Mouse (Mus musculus): ENCODE measurements around the gene Cdc42bpg. TPM values are rescaled to one million over a fixed set of nuclear protein-coding genes. Genes with fewer than 3 reads are reported as not detected.

Cdc42bpg gene
- polyA plus RNA-seq, 1 experiment from 2014 or later: 0.43 TPM

- Histone ChIP-seq H3K9ac (replicated peaks; ENCODE audit: low read length) (no peak overlapping the region), H3K27me3 (ENCODE audit: control insufficient read depth, insufficient read depth, low read length) (no peaks in the 10 kb centered on the region), H3K4me3 (ENCODE audit: low read depth, low read length) (no peak overlapping the region), H3K36me3 (replicated peaks; ENCODE audit: control insufficient read depth, insufficient read depth, low read depth, low read length) (peaks cover 5% of the 10 kb centered on the region), H3K27ac (replicated peaks; ENCODE audit: low read depth, low read length) (no peak overlapping the region), H3K4me2 (ENCODE audit: low read depth, low read length) (no peak overlapping the region), H3K9me3 (replicated peaks; ENCODE audit: control insufficient read depth, low read length) (no peaks in the 10 kb centered on the region), H3K4me1 (ENCODE audit: control insufficient read depth, insufficient read depth, low read length) (peaks cover 2% of the 10 kb centered on the region; the same call in 1 of the 2 replicates)
- ATAC-seq (replicated peaks; ENCODE audit: insufficient number of reproducible peaks, low FRiP score, low TSS enrichment, low read depth) (no peak), DNase-seq (ENCODE audit: low spot score) (no peak)
- WGBS: 89% methylated on average over 10 of the region's 10 CpGs
Measured at GRCm38 (mm10) chr19:6346661-6347060, 40.4 kb downstream of the Cdc42bpg start.

- no peaks in the 10 kb centered on the region for H3K9me3 ChIP-seq (replicated peaks; ENCODE audit: control insufficient read depth, low read length)
- H3K27me3 ChIP-seq (ENCODE audit: control insufficient read depth, insufficient read depth, low read length): no peaks in the 10 kb centered on the region
- H3K4me3 ChIP-seq (ENCODE audit: low read depth, low read length): no peak overlapping the region
- peaks cover 5% of the 10 kb centered on the region for H3K36me3 ChIP-seq (replicated peaks; ENCODE audit: control insufficient read depth, insufficient read depth, low read depth, low read length)
- 87% methylated on average over 4 of the region's 4 CpGs for WGBS
- DNase-seq (ENCODE audit: low spot score) (no peak), ATAC-seq (replicated peaks; ENCODE audit: insufficient number of reproducible peaks, low FRiP score, low TSS enrichment, low read depth) (no peak)
- H3K27ac ChIP-seq (replicated peaks; ENCODE audit: low read depth, low read length): no peak overlapping the region
- no peak overlapping the region for H3K4me2 ChIP-seq (ENCODE audit: low read depth, low read length)
- no peak overlapping the region for H3K9ac ChIP-seq (replicated peaks; ENCODE audit: low read length)
- H3K4me1 ChIP-seq (ENCODE audit: control insufficient read depth, insufficient read depth, low read length): peaks cover 2% of the 10 kb centered on the region; the same call in 1 of the 2 replicates
Measured at GRCm38 (mm10) chr19:6347615-6348014, 41.4 kb downstream of the Cdc42bpg start.

GRCm38 (mm10) chr19:6348717-6349116 lies 42.5 kb downstream of the Cdc42bpg start:
- peaks cover 2% of the 10 kb centered on the region; the same call in 1 of the 2 replicates for H3K4me1 ChIP-seq (ENCODE audit: control insufficient read depth, insufficient read depth, low read length)
- no peak overlapping the region for H3K4me3 ChIP-seq (ENCODE audit: low read depth, low read length)
- H3K36me3 ChIP-seq (replicated peaks; ENCODE audit: control insufficient read depth, insufficient read depth, low read depth, low read length): peaks cover 5% of the 10 kb centered on the region
- WGBS: 47% methylated on average over 9 of the region's 9 CpGs
- no peak for ATAC-seq (replicated peaks; ENCODE audit: insufficient number of reproducible peaks, low FRiP score, low TSS enrichment, low read depth)
- no peak overlapping the region for H3K4me2 ChIP-seq (ENCODE audit: low read depth, low read length)
- H3K27me3 ChIP-seq (ENCODE audit: control insufficient read depth, insufficient read depth, low read length): no peaks in the 10 kb centered on the region
- no peaks in the 10 kb centered on the region for H3K9me3 ChIP-seq (replicated peaks; ENCODE audit: control insufficient read depth, low read length)
- DNase-seq (ENCODE audit: low spot score): no peak
- no peak overlapping the region for H3K9ac ChIP-seq (replicated peaks; ENCODE audit: low read length)
- 0 out of 2 replicates have a peak overlapping the region, but pooled peaks have one; percentile 20 for H3K27ac ChIP-seq (replicated peaks; ENCODE audit: low read depth, low read length)

- no peak for ATAC-seq (replicated peaks; ENCODE audit: insufficient number of reproducible peaks, low FRiP score, low TSS enrichment, low read depth)
- H3K9ac ChIP-seq (replicated peaks; ENCODE audit: low read length): no peak overlapping the region; the same call in 1 of the 2 replicates
- H3K27ac ChIP-seq (replicated peaks; ENCODE audit: low read depth, low read length): 0 out of 2 replicates have a peak overlapping the region, but pooled peaks have one; percentile 13
- H3K27me3 ChIP-seq (ENCODE audit: control insufficient read depth, insufficient read depth, low read length): no peaks in the 10 kb centered on the region
- no peaks in the 10 kb centered on the region for H3K9me3 ChIP-seq (replicated peaks; ENCODE audit: control insufficient read depth, low read length)
- WGBS: 26% methylated on average over 14 of the region's 14 CpGs
- no peak overlapping the region for H3K4me3 ChIP-seq (ENCODE audit: low read depth, low read length)
- peak; percentile 49 for DNase-seq (ENCODE audit: low spot score)
- H3K4me1 ChIP-seq (ENCODE audit: control insufficient read depth, insufficient read depth, low read length): peaks cover 2% of the 10 kb centered on the region; the same call in 1 of the 2 replicates
- H3K36me3 ChIP-seq (replicated peaks; ENCODE audit: control insufficient read depth, insufficient read depth, low read depth, low read length): peaks cover 5% of the 10 kb centered on the region
- H3K4me2 ChIP-seq (ENCODE audit: low read depth, low read length): no peak overlapping the region
Measured at GRCm38 (mm10) chr19:6349215-6349983, 43.1 kb downstream of the Cdc42bpg start.

- H3K4me3 ChIP-seq (ENCODE audit: low read depth, low read length): no peak overlapping the region
- no peak overlapping the region for H3K4me2 ChIP-seq (ENCODE audit: low read depth, low read length)
- H3K9ac ChIP-seq (replicated peaks; ENCODE audit: low read length): no peak overlapping the region
- H3K4me1 ChIP-seq (ENCODE audit: control insufficient read depth, insufficient read depth, low read length): peaks cover 2% of the 10 kb centered on the region; the same call in 1 of the 2 replicates
- peaks cover under 1% of the 10 kb centered on the region for H3K36me3 ChIP-seq (replicated peaks; ENCODE audit: control insufficient read depth, insufficient read depth, low read depth, low read length)
- no peak for ATAC-seq (replicated peaks; ENCODE audit: insufficient number of reproducible peaks, low FRiP score, low TSS enrichment, low read depth)
- no peak for DNase-seq (ENCODE audit: low spot score)
- H3K27me3 ChIP-seq (ENCODE audit: control insufficient read depth, insufficient read depth, low read length): no peaks in the 10 kb centered on the region
- 62% methylated on average over 14 of the region's 14 CpGs for WGBS
- no peak overlapping the region for H3K27ac ChIP-seq (replicated peaks; ENCODE audit: low read depth, low read length)
- no peaks in the 10 kb centered on the region for H3K9me3 ChIP-seq (replicated peaks; ENCODE audit: control insufficient read depth, low read length)
Measured at GRCm38 (mm10) chr19:6351431-6352106, 45.3 kb downstream of the Cdc42bpg start.

GRCm38 (mm10) chr19:6352107-6352505 lies 45.9 kb downstream of the Cdc42bpg start:
- H3K27me3 ChIP-seq (ENCODE audit: control insufficient read depth, insufficient read depth, low read length): no peaks in the 10 kb centered on the region
- peaks cover 2% of the 10 kb centered on the region; the same call in 1 of the 2 replicates for H3K4me1 ChIP-seq (ENCODE audit: control insufficient read depth, insufficient read depth, low read length)
- no peak overlapping the region for H3K9ac ChIP-seq (replicated peaks; ENCODE audit: low read length)
- WGBS: 79% methylated on average over 2 of the region's 2 CpGs
- no peaks in the 10 kb centered on the region for H3K9me3 ChIP-seq (replicated peaks; ENCODE audit: control insufficient read depth, low read length)
- H3K27ac ChIP-seq (replicated peaks; ENCODE audit: low read depth, low read length): no peak overlapping the region
- DNase-seq (ENCODE audit: low spot score) (no peak), ATAC-seq (replicated peaks; ENCODE audit: insufficient number of reproducible peaks, low FRiP score, low TSS enrichment, low read depth) (no peak)
- H3K4me2 ChIP-seq (ENCODE audit: low read depth, low read length): no peak overlapping the region
- H3K36me3 ChIP-seq (replicated peaks; ENCODE audit: control insufficient read depth, insufficient read depth, low read depth, low read length): no peaks in the 10 kb centered on the region; the same call in 1 of the 2 replicates
- no peak overlapping the region for H3K4me3 ChIP-seq (ENCODE audit: low read depth, low read length)

GRCm38 (mm10) chr19:6354030-6354429 lies 47.8 kb downstream of the Cdc42bpg start:
- Histone ChIP-seq H3K4me1 (ENCODE audit: control insufficient read depth, insufficient read depth, low read length) (peaks cover 2% of the 10 kb centered on the region; the same call in 1 of the 2 replicates), H3K9ac (replicated peaks; ENCODE audit: low read length) (no peak overlapping the region), H3K4me3 (ENCODE audit: low read depth, low read length) (no peak overlapping the region), H3K27ac (replicated peaks; ENCODE audit: low read depth, low read length) (no peak overlapping the region), H3K4me2 (ENCODE audit: low read depth, low read length) (no peak overlapping the region), H3K9me3 (replicated peaks; ENCODE audit: control insufficient read depth, low read length) (no peaks in the 10 kb centered on the region), H3K27me3 (ENCODE audit: control insufficient read depth, insufficient read depth, low read length) (no peaks in the 10 kb centered on the region), H3K36me3 (replicated peaks; ENCODE audit: control insufficient read depth, insufficient read depth, low read depth, low read length) (no peaks in the 10 kb centered on the region; the same call in 1 of the 2 replicates)
- ATAC-seq (replicated peaks; ENCODE audit: insufficient number of reproducible peaks, low FRiP score, low TSS enrichment, low read depth): no peak
- DNase-seq (ENCODE audit: low spot score): no peak
- 80% methylated on average over 7 of the region's 7 CpGs for WGBS

- DNase-seq (ENCODE audit: low spot score) (no peak), ATAC-seq (replicated peaks; ENCODE audit: insufficient number of reproducible peaks, low FRiP score, low TSS enrichment, low read depth) (no peak)
- H3K27ac ChIP-seq (replicated peaks; ENCODE audit: low read depth, low read length): no peak overlapping the region
Measured at GRCm38 (mm10) chr19:6361291-6361690, 55.0 kb downstream of the Cdc42bpg start.

More at GRCm38 (mm10) chr19:6361291-6361690, 55.0 kb downstream of the Cdc42bpg start:
- 91% methylated on average over 3 of the region's 3 CpGs for WGBS
- H3K36me3 ChIP-seq (replicated peaks; ENCODE audit: control insufficient read depth, insufficient read depth, low read depth, low read length): no peaks in the 10 kb centered on the region
- H3K4me2 ChIP-seq (ENCODE audit: low read depth, low read length): no peak overlapping the region
- H3K9ac ChIP-seq (replicated peaks; ENCODE audit: low read length): no peak overlapping the region
- H3K9me3 ChIP-seq (replicated peaks; ENCODE audit: control insufficient read depth, low read length): no peaks in the 10 kb centered on the region
- no peaks in the 10 kb centered on the region for H3K4me1 ChIP-seq (ENCODE audit: control insufficient read depth, insufficient read depth, low read length)
- no peaks in the 10 kb centered on the region for H3K27me3 ChIP-seq (ENCODE audit: control insufficient read depth, insufficient read depth, low read length)
- H3K4me3 ChIP-seq (ENCODE audit: low read depth, low read length): no peak overlapping the region

All from embryonic facial prominence, embryonic 11.5 days (tissue).